Mouse (Mus musculus) thymus, adult 2 months (tissue): ENCODE results near the gene Gabarap. TPM values are rescaled to one million over a fixed set of nuclear protein-coding genes. Genes with fewer than 3 reads are reported as not detected.

Experiments
- DNase-seq: peaks from one replicate; pipeline ENCODE4 v3.0.0; 2021
- H3K27ac ChIP-seq: fragments of 200-500 bp; 2 replicates; pipeline ENCODE4 v1.5.1; 2012; ENCODE audit warnings: low read length, control low read depth; ENCODE audit not compliant: control insufficient read depth, insufficient read depth
- H3K27me3 ChIP-seq: fragments of 200-500 bp; 2 replicates; pipeline ENCODE4 v1.6.1; 2012; ENCODE audit warnings: mild to moderate bottlenecking, low read length, moderate library complexity, mixed read lengths; ENCODE audit not compliant: control insufficient read depth, insufficient read depth
- H3K36me3 ChIP-seq: fragments of 200-500 bp; 2 replicates; pipeline ENCODE4 v1.6.1; 2012; ENCODE audit warnings: mild to moderate bottlenecking, low read length, moderate library complexity; ENCODE audit not compliant: control insufficient read depth, insufficient read depth
- H3K4me1 ChIP-seq: fragments of 200-500 bp; replicated peaks from 2 replicates; pipeline ENCODE4 v1.6.1; 2012; ENCODE audit warnings: low read length; ENCODE audit not compliant: control insufficient read depth, insufficient read depth
- H3K4me3 ChIP-seq: fragments of 200-500 bp; 2 replicates; pipeline ENCODE4 v1.5.1; 2012; ENCODE audit warnings: mild to moderate bottlenecking, low read length, control low read depth, moderate library complexity; ENCODE audit not compliant: control insufficient read depth, insufficient read depth
- CTCF ChIP-seq: fragments of 200-500 bp; IDR thresholded peaks from 2 replicates; pipeline ENCODE4 v1.5.1; 2012; ENCODE audit warnings: mild to moderate bottlenecking, control low read depth, low read length, moderate library complexity, borderline replicate concordance; ENCODE audit not compliant: control insufficient read depth, poor library complexity, insufficient read depth; ENCODE audit errors: extremely low read depth
- POLR2A ChIP-seq: fragments of 200-500 bp; IDR thresholded peaks from 2 replicates; pipeline ENCODE4 v1.6.1; 2012; ENCODE audit warnings: mild to moderate bottlenecking, low read length, control low read depth, moderate library complexity; ENCODE audit not compliant: control insufficient read depth, poor library complexity, insufficient read depth; ENCODE audit errors: extremely low read depth
- WGBS: fragments of 180-500 bp; shearing (Covaris S2); methylation state at CpG from one replicate; pipeline ENCODE4 v1.1.7; 2018; 5-methylcytosine and 5-hydroxymethylcytosine counted together
- polyA plus RNA-seq: library from polyadenylated mRNA; depleted of rRNA; stranded (reverse); fragments of >200 nt; gene quantifications from 2 replicates; pipeline ENCODE4 v1.2.3, GENCODE M21; 2012

Gabarap gene
- polyA plus RNA-seq, 1 experiment, result 395 TPM

- H3K27me3 ChIP-seq, result no peaks in the 10 kb centered on the region
- peaks cover 17% of the 10 kb centered on the region for H3K4me1 ChIP-seq
- WGBS, result 37% methylated on average over 5 of the region's 5 CpGs
- H3K27ac ChIP-seq, result no peak overlapping the region
- peak; percentile 53 for DNase-seq
- TF ChIP-seq POLR2A (no peak), CTCF (peak; percentile 47; the same call in 1 of the 2 replicates)
- H3K36me3 ChIP-seq, result peaks cover 43% of the 10 kb centered on the region
- no peak overlapping the region for H3K4me3 ChIP-seq
Measured at GRCm38 (mm10) chr11:70005521-70005920, 14.6 kb downstream of the Gabarap start.

GRCm38 (mm10) chr11:70010033-70010432 is 19.1 kb downstream of the Gabarap start:
- H3K36me3 ChIP-seq, result peaks cover 54% of the 10 kb centered on the region
- peaks cover 18% of the 10 kb centered on the region for H3K4me1 ChIP-seq
- WGBS, result 95% methylated on average over 6 of the region's 6 CpGs

DNA sequence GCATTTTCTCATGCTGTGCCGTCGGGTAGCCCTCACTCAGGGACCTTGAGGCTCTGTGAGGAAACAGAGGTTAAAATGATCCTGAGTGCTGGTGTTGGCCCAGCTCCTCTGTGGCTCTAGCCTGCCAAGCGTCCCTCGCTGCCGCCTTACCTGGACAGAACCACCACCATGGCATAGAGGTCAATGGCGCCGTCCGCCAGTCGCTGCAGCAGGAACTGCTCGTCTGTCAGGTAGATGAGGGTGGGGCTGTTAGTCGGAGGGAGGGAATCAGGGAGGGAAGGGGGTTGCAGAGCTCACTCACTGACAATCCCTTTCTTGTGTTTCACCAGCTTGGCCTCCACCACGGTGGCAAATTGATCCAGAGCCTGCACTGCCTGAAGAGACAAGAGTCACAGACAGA is 19.6 kb downstream of the Gabarap start:
- peaks cover 15% of the 10 kb centered on the region for H3K4me1 ChIP-seq
- no peak for TF ChIP-seq CTCF
- no peak for TF ChIP-seq POLR2A
- H3K27ac ChIP-seq, result no peak overlapping the region
- no peak for DNase-seq
- H3K4me3 ChIP-seq, result no peak overlapping the region
- WGBS, result 96% methylated on average over 12 of the region's 12 CpGs
- H3K36me3 ChIP-seq, result peaks cover 54% of the 10 kb centered on the region
- H3K27me3 ChIP-seq, result no peaks in the 10 kb centered on the region

More at GRCm38 (mm10) chr11:70010033-70010432, 19.1 kb downstream of the Gabarap start:
- TF ChIP-seq POLR2A (no peak), CTCF (no peak)
- H3K27ac ChIP-seq, result no peak overlapping the region
- H3K4me3 ChIP-seq, result no peak overlapping the region
- no peak for DNase-seq
- no peaks in the 10 kb centered on the region for H3K27me3 ChIP-seq

DNA sequence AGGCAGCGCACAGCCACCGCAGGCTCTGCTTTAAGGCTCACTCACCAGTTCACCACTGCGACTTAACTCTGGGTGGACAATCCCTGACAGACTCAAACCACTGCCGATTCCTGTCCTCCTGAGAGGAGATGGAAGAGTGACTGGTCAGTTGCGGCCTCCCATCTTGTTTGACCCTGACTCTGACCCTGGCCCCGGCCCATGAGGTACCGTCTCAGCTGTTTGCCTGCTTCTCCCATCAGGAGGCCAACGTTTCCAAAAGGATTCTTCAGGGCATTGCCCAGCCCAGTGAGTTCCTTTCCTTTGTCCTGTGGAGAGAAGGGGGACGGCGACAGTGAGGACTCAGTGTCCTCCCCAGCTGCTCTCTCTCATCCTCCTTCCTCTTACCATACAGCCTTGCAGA is 20.0 kb downstream of the Gabarap start:
- H3K4me3 ChIP-seq, result no peak overlapping the region
- TF ChIP-seq CTCF (no peak), POLR2A (no peak)
- peaks cover 12% of the 10 kb centered on the region for H3K4me1 ChIP-seq
- no peaks in the 10 kb centered on the region for H3K27me3 ChIP-seq
- peaks cover 52% of the 10 kb centered on the region for H3K36me3 ChIP-seq
- H3K27ac ChIP-seq, result no peak overlapping the region
- DNase-seq, result no peak
- WGBS, result 97% methylated on average over 10 of the region's 10 CpGs

DNA sequence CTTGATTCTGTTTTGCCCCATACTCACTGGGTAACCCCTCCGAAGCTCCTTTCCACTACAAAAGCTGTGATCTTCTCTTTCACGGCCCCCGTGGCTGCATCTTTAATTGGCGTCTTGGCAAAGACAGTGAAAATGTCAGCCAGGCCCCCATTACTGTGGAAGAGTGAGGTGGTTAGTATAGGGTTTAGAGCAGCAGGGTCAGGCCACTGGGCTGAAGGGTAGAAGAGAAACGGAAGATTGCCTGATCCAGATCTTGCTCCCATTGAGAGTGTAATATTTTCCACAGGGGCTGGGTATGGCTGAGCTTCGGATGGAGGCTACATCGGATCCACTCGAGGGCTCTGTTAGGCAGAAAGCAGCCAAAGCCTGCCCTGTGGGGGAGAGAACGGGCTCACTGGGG is 22.0 kb downstream of the Gabarap start:
- H3K4me3 ChIP-seq, result no peak overlapping the region
- H3K4me1 ChIP-seq, result peaks cover 16% of the 10 kb centered on the region
- 96% methylated on average over 9 of the region's 9 CpGs for WGBS
- no peak overlapping the region for H3K27ac ChIP-seq
- H3K27me3 ChIP-seq, result no peaks in the 10 kb centered on the region
- TF ChIP-seq CTCF, result no peak
- no peak for TF ChIP-seq POLR2A
- no peak for DNase-seq
- H3K36me3 ChIP-seq, result peaks cover 36% of the 10 kb centered on the region

GRCm38 (mm10) chr11:70013408-70013807 is 22.5 kb downstream of the Gabarap start:
- 96% methylated on average over 3 of the region's 3 CpGs for WGBS
- H3K4me1 ChIP-seq, result peaks cover 19% of the 10 kb centered on the region
- no peaks in the 10 kb centered on the region for H3K27me3 ChIP-seq
- TF ChIP-seq CTCF (no peak), POLR2A (no peak)
- no peak overlapping the region for H3K27ac ChIP-seq
- peaks cover 31% of the 10 kb centered on the region for H3K36me3 ChIP-seq
- no peak for DNase-seq
- H3K4me3 ChIP-seq, result no peak overlapping the region

- no peaks in the 10 kb centered on the region for H3K27me3 ChIP-seq
- H3K4me3 ChIP-seq, result no peak overlapping the region
- peaks cover 22% of the 10 kb centered on the region for H3K4me1 ChIP-seq
- WGBS, result 83% methylated on average over 5 of the region's 5 CpGs
- no peak for DNase-seq
- H3K27ac ChIP-seq, result no peak overlapping the region
- TF ChIP-seq CTCF, result no peak
- no peak for TF ChIP-seq POLR2A
- H3K36me3 ChIP-seq, result peaks cover 25% of the 10 kb centered on the region
Measured at GRCm38 (mm10) chr11:70014051-70014450, 23.1 kb downstream of the Gabarap start.
